Mouse (Mus musculus): Measurements from ENCODE around the gene Traf3ip3. TPM values are rescaled to one million over a fixed set of nuclear protein-coding genes. Genes with fewer than 3 reads are reported as not detected.

Traf3ip3 gene
- total and polyA plus RNA-seq, 3 experiments, result 60.9 to 72.9 (median 68.8) TPM

DNA sequence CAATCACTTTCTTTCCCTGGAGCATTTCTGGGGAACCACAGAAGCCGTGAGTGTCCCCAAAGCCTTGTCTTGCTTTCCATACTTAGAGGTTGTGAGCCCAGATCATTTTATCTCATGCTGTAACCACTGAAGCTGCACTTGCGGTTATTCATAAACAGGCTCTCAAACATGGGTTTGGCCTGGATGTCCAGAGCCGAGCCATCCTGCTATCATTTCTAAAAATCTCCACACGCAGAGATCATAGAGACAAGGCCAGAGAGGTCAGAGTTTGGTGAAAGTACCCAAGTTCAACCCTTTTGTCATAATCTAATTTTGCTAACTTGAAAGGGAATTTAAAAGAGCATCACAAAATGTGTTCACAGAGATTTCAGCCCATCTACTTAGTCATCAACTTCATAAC, 39.9 kb upstream of the Traf3ip3 start:
- no peaks in the 10 kb centered on the region for H3K79me2 ChIP-seq (replicated peaks; ENCODE audit: control insufficient read depth, extremely low read depth, insufficient read depth, poor library complexity, severe bottlenecking)
- H3K36me3 ChIP-seq (replicated peaks in 1 of 2; ENCODE audit: control insufficient read depth in 1 of 2, insufficient read depth in 1 of 2, low read length in 1 of 2), result peaks cover 3 to 17% of the 10 kb centered on the region in 2 experiments
- H3K9me3 ChIP-seq (replicated peaks; ENCODE audit: low read length), result no peaks in the 10 kb centered on the region
- H3K4me2 ChIP-seq (ENCODE audit: insufficient read depth, low read depth, poor library complexity, severe bottlenecking), result no peak overlapping the region
- no peak overlapping the region for H3K27ac ChIP-seq (ENCODE audit: insufficient read depth, low read depth)
- no peak for TF ChIP-seq JUND (conservative IDR thresholded peaks at IDR 0.05; ENCODE audit: low read depth, low read length)
- TF ChIP-seq MAZ (IDR thresholded peaks at IDR 0.05; ENCODE audit: low read depth, low read length), result no peak
- no peak for TF ChIP-seq RCOR1 (conservative IDR thresholded peaks at IDR 0.05; ENCODE audit: low read depth, low read length)
- TF ChIP-seq UBTF (IDR thresholded peaks at IDR 0.05; ENCODE audit: low read depth, low read length), result no peak
- no peak for TF ChIP-seq NRF1 (IDR thresholded peaks at IDR 0.05; ENCODE audit: low read depth, low read length)
- no peak for TF ChIP-seq BHLHE40 (IDR thresholded peaks at IDR 0.05; ENCODE audit: low read depth, low read length)
- TF ChIP-seq ETS1 (conservative IDR thresholded peaks at IDR 0.05; ENCODE audit: low read depth, low read length), result no peak
- TF ChIP-seq USF1 (IDR thresholded peaks at IDR 0.05; ENCODE audit: low read depth, low read length), result no peak
- no peak for TF ChIP-seq MXI1 (IDR thresholded peaks at IDR 0.05; ENCODE audit: low read depth, low read length)
- no peak for TF ChIP-seq MYC (IDR thresholded peaks at IDR 0.05; ENCODE audit: low read depth, low read length)
- no peak for TF ChIP-seq CHD2 (IDR thresholded peaks at IDR 0.05; ENCODE audit: low read length)
- TF ChIP-seq ZC3H11A (IDR thresholded peaks at IDR 0.05; ENCODE audit: low read depth, low read length), result no peak
- TF ChIP-seq SIN3A (IDR thresholded peaks at IDR 0.05; ENCODE audit: low read length), result no peak
- no peak for TF ChIP-seq POLR2AphosphoS2 (IDR thresholded peaks at IDR 0.05; ENCODE audit: low read depth, low read length)
- no peak for TF ChIP-seq NELFE (IDR thresholded peaks at IDR 0.05; ENCODE audit: low read depth, low read length)
- no peak for TF ChIP-seq MAX (IDR thresholded peaks at IDR 0.05; ENCODE audit: low read length)
- TF ChIP-seq CHD1 (IDR thresholded peaks at IDR 0.05; ENCODE audit: low read depth, low read length), result no peak
- no peak for TF ChIP-seq TBP (conservative IDR thresholded peaks at IDR 0.05; ENCODE audit: low read depth, low read length)
- no peak for TF ChIP-seq USF2 (conservative IDR thresholded peaks at IDR 0.05; ENCODE audit: low read depth, low read length)
- TF ChIP-seq PAX5 (IDR thresholded peaks at IDR 0.05; ENCODE audit: low read length), result no peak
- in situ Hi-C loops (cut with MboI; ENCODE audit: low pct_ligation_motif_present, low pct_unique_long_range_greater_than_20kb, low sequenced_read_pairs), result no loop called here
- no peaks in the 10 kb centered on the region for H3K27me3 ChIP-seq (replicated peaks)
- peaks cover 16 to 48% of the 10 kb centered on the region in 2 experiments for H3K4me1 ChIP-seq (ENCODE audit: control insufficient read depth in 1 of 2, insufficient read depth in 2 of 2)
- no peak overlapping the region for H3K9ac ChIP-seq (ENCODE audit: insufficient read depth, low read depth)
- dilution Hi-C loops (cut with MboI; ENCODE audit: extremely low pct_ligation_motif_present, extremely low pct_unique_long_range_greater_than_20kb, low sequenced_read_pairs), result no loop called here
- DNase-seq (ENCODE audit: extremely low read depth), result no peak
- no peak overlapping the region for H3K4me3 ChIP-seq (replicated peaks in 1 of 3; ENCODE audit: low read depth in 2 of 3, low read length in 2 of 3, poor library complexity in 1 of 3)

DNA sequence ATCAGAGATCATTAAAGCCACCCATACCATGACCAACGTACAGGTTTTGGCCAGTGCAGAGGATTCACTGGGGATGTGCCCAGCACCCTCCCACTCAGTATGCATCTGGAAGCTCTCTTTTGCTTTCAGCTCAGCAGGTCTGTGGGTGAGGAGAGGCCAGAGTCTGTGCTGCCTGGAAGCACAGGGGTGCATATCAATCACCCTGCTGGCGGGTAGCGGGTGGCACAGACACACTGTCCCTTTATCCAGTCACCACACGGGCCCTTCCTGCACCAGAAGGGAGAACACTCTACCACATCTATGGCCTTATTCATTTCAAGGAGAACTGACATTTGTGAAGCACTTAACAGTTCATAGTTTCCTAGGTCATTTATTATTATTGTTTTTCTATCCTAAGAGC, 36.9 kb upstream of the Traf3ip3 start:
- TF ChIP-seq MAZ (IDR thresholded peaks at IDR 0.05; ENCODE audit: low read depth, low read length), result no peak
- no peak for TF ChIP-seq JUND (conservative IDR thresholded peaks at IDR 0.05; ENCODE audit: low read depth, low read length)
- TF ChIP-seq ETS1 (conservative IDR thresholded peaks at IDR 0.05; ENCODE audit: low read depth, low read length), result no peak
- TF ChIP-seq NELFE (IDR thresholded peaks at IDR 0.05; ENCODE audit: low read depth, low read length), result no peak
- TF ChIP-seq POLR2AphosphoS2 (IDR thresholded peaks at IDR 0.05; ENCODE audit: low read depth, low read length), result no peak
- no peak for TF ChIP-seq IRF4 (IDR thresholded peaks at IDR 0.05; ENCODE audit: low read depth, low read length)
- TF ChIP-seq KAT2A (IDR thresholded peaks at IDR 0.05; ENCODE audit: insufficient replicate concordance, low read length), result no peak
- TF ChIP-seq MYC (IDR thresholded peaks at IDR 0.05; ENCODE audit: low read depth, low read length), result no peak
- no peak for TF ChIP-seq CHD2 (IDR thresholded peaks at IDR 0.05; ENCODE audit: low read length)
- H3K4me3 ChIP-seq (replicated peaks in 1 of 3; ENCODE audit: low read depth in 2 of 3, low read length in 2 of 3, poor library complexity in 1 of 3), result no peak overlapping the region
- H3K27me3 ChIP-seq (replicated peaks), result no peaks in the 10 kb centered on the region
- peaks cover 3 to 20% of the 10 kb centered on the region in 2 experiments for H3K36me3 ChIP-seq (replicated peaks in 1 of 2; ENCODE audit: control insufficient read depth in 1 of 2, insufficient read depth in 1 of 2, low read length in 1 of 2)
- no peak overlapping the region for H3K27ac ChIP-seq (ENCODE audit: insufficient read depth, low read depth)
- dilution Hi-C loops (cut with MboI; ENCODE audit: extremely low pct_ligation_motif_present, extremely low pct_unique_long_range_greater_than_20kb, low sequenced_read_pairs), result no loop called here
- no peak for DNase-seq (ENCODE audit: extremely low read depth)
- no peaks in the 10 kb centered on the region for H3K9me3 ChIP-seq (replicated peaks; ENCODE audit: low read length)
- H3K79me2 ChIP-seq (replicated peaks; ENCODE audit: control insufficient read depth, extremely low read depth, insufficient read depth, poor library complexity, severe bottlenecking), result no peaks in the 10 kb centered on the region
- H3K4me1 ChIP-seq (ENCODE audit: control insufficient read depth in 1 of 2, insufficient read depth in 2 of 2), result peaks cover 16 to 46% of the 10 kb centered on the region in 2 experiments
- in situ Hi-C loops (cut with MboI; ENCODE audit: low pct_ligation_motif_present, low pct_unique_long_range_greater_than_20kb, low sequenced_read_pairs), result no loop called here
- no peak overlapping the region for H3K4me2 ChIP-seq (ENCODE audit: insufficient read depth, low read depth, poor library complexity, severe bottlenecking)
- no peak overlapping the region for H3K9ac ChIP-seq (ENCODE audit: insufficient read depth, low read depth)
